Mouse (Mus musculus) macrophage (primary cell): ENCODE results near the gene Psapl1. TPM values are rescaled to one million over a fixed set of nuclear protein-coding genes. Genes with fewer than 3 reads are reported as not detected.
"Not testable (repeated sequence)": the region's sequence is repeated elsewhere in the genome, so short reads cannot be mapped to it uniquely, and the experiment has no call there.

Source experiments
- H3K27ac ChIP-seq: fragments of 350-480 bp; formaldehyde crosslinking; 2 replicates; pipeline ENCODE4 v1.9.0; 2021
- H3K36me3 ChIP-seq: fragments of 350-480 bp; formaldehyde crosslinking; 2 replicates; pipeline ENCODE4 v1.9.0; 2021; ENCODE audit errors: inconsistent target
- H3K4me3 ChIP-seq: fragments of 350-480 bp; formaldehyde crosslinking; 2 replicates; pipeline ENCODE4 v1.9.0; 2021; ENCODE audit errors: inconsistent target
- H3K79me2 ChIP-seq: fragments of 350-480 bp; formaldehyde crosslinking; 2 replicates; pipeline ENCODE4 v1.9.0; 2021; ENCODE audit errors: inconsistent target
- WGBS: methylation state at CpG from one replicate; pipeline ENCODE4 v1.1.7; 2026; ENCODE audit warnings: inconsistent platforms; ENCODE audit not compliant: missing documents; 5-methylcytosine and 5-hydroxymethylcytosine counted together
- polyA plus RNA-seq: library from polyadenylated mRNA; stranded (reverse); fragments of 250-400 nt; gene quantifications from 3 replicates; pipeline ENCODE4 v1.2.4, GENCODE M21; 2018; ENCODE audit warnings: inconsistent platforms

Gene Psapl1
- polyA plus RNA-seq, 1 experiment from 2014 or later: not detected

DNA sequence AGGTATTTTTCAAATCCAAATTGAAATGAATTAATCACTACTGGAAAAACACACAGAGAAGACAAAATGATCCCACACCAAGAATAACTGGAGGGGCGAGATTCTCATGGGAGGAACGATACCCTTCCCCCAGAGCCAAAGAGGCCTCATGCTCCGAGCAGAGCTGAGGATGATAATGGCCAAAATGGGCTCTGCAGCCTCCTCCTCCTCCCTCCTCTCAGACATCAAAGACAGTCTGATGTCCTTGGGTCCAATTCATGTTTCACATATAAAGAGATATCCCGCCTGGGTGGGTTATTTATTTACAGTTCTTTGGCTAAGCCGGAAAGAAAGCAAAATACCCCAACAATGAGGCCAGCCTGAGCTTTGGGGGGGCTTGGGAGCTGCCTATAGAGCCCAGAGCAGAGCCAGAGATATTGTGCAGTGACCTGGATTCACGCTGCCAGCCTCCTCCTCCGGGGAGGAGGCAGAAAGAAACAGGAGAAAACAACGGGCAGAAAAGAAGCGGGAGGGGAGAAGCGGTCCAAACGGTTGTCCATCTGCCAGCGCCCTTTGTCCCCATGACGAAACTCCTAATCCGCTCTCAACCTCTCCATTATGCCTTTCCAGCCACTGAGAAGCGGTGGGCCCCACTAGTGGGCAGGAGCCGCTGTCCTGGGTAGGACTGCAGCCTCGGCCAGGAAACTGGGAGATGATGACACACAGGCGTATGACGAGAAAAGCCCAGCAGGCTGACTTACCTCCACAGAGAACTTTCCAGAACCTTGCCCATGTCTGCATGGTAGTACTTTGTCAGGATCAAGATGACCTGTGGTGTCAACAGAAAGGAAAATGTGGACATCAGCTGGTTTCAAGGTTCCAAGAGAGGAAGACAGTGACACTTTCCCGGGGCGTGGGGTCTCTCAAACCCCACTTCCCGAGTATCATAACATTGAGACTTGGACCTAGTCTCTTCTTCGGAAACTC is 24.9 kb downstream of the Psapl1 start:
- Histone ChIP-seq H3K27ac (no peak overlapping the region), H3K36me3 (no peaks in the 10 kb centered on the region)

DNA sequence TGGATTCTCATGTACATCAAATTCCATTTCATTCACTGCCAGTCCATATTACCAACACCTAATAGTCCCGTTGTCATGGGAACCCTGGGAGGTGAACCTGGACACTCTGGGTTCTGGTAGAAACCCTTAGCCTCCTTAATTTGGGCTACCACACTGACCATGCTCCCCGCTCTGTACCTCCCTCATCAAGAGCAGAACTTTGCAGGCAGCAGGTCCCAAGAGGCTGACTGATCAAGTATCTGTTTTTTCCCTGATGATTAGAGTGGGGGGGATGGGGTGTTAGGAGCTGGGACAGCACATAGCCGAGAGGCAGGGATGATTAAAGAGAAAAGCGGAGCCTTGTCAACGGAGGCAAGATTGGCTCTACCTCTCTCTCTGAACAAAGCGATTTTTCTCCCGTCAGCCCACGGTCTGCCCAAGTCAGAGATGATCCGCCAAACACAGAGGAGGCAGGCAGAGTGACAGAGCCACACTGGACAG is 26.5 kb downstream of the Psapl1 start:
- WGBS: 92% methylated on average over 9 of the region's 9 CpGs
- Histone ChIP-seq H3K4me3 (no peak overlapping the region), H3K36me3 (no peaks in the 10 kb centered on the region), H3K27ac (no peak overlapping the region), H3K79me2 (no peaks in the 10 kb centered on the region)

More for the DNA sequence above, 24.9 kb downstream of the Psapl1 start:
- no peak overlapping the region for H3K4me3 ChIP-seq
- 92% methylated on average over 23 of the region's 23 CpGs for WGBS
- H3K79me2 ChIP-seq: no peaks in the 10 kb centered on the region

DNA sequence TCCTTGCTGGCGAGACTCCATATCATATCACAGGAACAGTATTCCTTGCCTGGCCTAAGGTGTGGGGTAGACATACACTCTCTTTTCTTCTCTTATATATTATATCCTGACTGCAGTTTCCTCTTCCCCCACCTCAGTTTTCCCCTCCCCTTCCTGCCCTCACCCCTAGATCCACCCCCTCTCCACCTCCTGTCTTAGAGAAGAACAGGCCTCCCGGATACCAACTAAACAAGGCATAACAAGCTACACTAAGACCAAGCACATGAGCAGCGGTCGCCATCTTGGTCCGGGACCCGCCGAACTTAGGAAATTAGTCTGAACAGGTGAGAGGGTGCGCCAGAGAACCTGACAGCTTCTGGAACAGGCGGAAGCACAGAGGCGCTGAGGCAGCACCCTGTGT is 33.7 kb downstream of the Psapl1 start:
- not testable (repeated sequence) for H3K27ac ChIP-seq, H3K4me3 ChIP-seq, H3K36me3 ChIP-seq, H3K79me2 ChIP-seq
- 86% methylated on average over 1 of the region's 10 CpGs for WGBS

DNA sequence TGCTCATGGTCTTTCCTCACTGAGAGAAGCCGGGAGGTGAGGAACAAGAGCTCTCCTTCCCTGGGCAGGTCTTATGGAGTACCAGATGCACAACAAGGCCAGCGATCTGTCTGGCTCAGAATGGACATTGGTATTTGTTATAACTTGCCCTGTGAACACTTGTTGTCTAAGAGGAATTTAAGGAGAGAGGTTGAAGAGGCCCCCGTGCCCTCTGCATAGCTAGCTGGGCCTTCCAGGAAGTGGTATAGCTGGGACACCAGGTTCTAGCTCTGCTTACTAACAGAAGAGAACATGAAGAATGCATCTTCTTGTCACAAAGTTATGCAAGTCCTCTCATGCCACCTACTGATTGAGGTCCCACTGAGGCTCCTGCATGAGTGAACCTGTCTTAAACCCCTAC is 44.2 kb downstream of the Psapl1 start:
- WGBS: 69% methylated on average over 3 of the region's 3 CpGs

DNA sequence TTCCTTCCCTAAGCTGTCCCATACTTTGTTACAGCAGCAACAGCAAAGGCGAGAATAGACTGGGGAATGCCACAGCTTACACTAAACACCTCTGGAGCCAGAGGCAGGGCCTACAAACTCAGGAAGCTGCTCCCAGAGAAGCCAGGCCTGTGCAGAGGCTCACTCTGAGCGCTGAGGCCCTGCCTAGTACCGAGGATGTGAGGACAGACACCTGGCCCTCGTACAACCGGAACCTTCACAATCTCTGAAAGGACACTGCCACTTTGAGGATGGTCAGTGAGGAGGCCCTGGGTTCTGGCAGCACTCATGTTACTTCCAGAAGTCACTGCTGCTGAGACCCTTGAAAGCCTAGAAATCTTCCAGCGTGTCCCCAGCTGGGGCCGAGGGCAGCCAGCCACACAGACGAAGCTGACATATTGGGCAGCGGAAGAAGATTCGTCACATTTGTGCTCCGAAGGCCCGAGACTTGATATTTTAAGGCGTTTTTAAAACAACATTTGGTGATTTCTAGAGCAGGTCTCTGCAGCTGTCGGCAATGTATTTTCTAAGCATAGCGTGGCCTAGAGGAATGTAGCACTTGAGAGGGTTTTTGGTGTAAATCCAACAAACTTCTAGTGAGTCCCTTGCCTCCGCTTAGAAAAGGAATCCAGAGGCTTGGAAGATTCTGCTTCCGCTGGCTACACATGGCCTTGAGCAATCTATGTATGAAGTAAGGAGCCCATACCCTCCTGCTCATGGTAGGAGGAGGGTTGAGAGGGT is 49.1 kb downstream of the Psapl1 start:
- Histone ChIP-seq H3K4me3 (no peak overlapping the region), H3K79me2 (no peaks in the 10 kb centered on the region), H3K27ac (no peak overlapping the region), H3K36me3 (no peaks in the 10 kb centered on the region)
- whole genome bisulfite sequencing: 93% methylated on average over 17 of the region's 17 CpGs

More for the DNA sequence above, 44.2 kb downstream of the Psapl1 start:
- H3K36me3 ChIP-seq: no peaks in the 10 kb centered on the region
- no peak overlapping the region for H3K27ac ChIP-seq
- H3K79me2 ChIP-seq: no peaks in the 10 kb centered on the region
- no peak overlapping the region for H3K4me3 ChIP-seq

DNA sequence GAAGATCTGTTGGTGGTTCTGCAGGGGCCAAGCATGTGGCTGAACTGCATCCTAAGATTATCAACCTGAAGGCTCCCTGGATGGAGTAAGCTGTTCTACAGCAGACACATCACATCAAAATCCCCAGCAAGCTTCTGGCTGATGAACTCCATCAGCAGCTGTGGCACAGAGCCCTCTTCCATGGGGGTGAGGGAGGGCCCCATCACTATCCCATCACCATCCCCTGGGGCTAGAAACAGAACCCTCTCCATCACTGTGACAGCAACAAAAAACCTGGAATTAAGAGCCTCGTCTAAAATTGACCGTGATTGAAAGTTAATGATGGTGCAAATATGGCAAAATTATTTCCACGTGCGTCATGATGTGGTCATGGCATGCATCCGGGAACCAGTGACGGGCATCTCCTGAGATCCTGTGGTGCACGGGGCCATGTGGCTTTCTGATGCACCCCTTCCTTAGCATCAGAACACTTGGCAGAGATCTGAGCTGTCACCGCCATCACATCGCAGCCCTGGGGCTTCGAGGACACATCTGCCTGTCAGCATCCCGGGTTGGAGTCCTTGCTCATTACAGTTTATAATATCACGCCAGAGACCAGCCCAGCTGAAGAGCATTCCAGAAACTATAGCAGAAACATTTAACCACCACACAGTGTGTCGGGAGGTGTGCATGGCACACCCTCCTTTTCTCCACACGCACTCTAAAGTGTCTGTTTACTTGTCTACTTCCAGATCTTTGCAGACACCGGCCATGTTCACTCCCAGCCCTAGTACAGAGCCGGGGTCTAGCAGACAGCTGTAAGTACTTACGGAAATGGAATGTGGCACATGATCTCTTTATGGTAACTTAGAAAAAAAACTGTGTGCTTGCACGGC is 51.1 kb downstream of the Psapl1 start:
- Histone ChIP-seq H3K36me3 (no peaks in the 10 kb centered on the region), H3K4me3 (no peak overlapping the region), H3K79me2 (no peaks in the 10 kb centered on the region), H3K27ac (no peak overlapping the region)
- 73% methylated on average over 18 of the region's 18 CpGs for WGBS

Other genes starting within 250 kb of the Psapl1 start
- gene Sorcs2, start 194.1 kb downstream of the Psapl1 start, polyA plus RNA-seq: not detected in 3 replicates